Mouse (Mus musculus) MEL (cell line): ENCODE data around the gene Ctsa. TPM values are rescaled to one million over a fixed set of nuclear protein-coding genes. Genes with fewer than 3 reads are reported as not detected.
A peak's percentile ranks its signal among the peaks of the same experiment; 100 is the strongest.

Source experiments
- DNase-seq: peaks from one replicate; pipeline ENCODE4 v3.0.0; 2011; ENCODE audit warnings: low read depth, low spot score
- H3K27ac ChIP-seq: 2 replicates; pipeline ENCODE4 v1.5.1; 2012; ENCODE audit warnings: low read depth, mild to moderate bottlenecking, control low read depth, low read length, moderate library complexity; ENCODE audit not compliant: control insufficient read depth
- H3K27me3 ChIP-seq, 2 experiments: fragments of 150-350 bp in 1 of 2; sonication (generic) in 1 of 2; 2 replicates each; pipeline ENCODE4 v1.6.1; 2012; ENCODE audit warnings: low read length in 2 of 2, mild to moderate bottlenecking in 2 of 2, improper control_type of control experiment in 1 of 2, moderate library complexity in 1 of 2; ENCODE audit not compliant: insufficient read depth in 2 of 2, control insufficient read depth in 1 of 2
- H3K36me3 ChIP-seq, 2 experiments: 2 replicates each; pipeline ENCODE4 v1.6.1; 2012 to 2014; ENCODE audit warnings: low read length in 2 of 2, improper control_type of control experiment in 1 of 2, inconsistent platforms in 1 of 2, mild to moderate bottlenecking in 1 of 2; ENCODE audit not compliant: insufficient read depth in 2 of 2, control insufficient read depth in 1 of 2
- H3K4me1 ChIP-seq, 2 experiments: fragments of 150-350 bp in 1 of 2; sonication (generic) in 1 of 2; 2 replicates each; pipeline ENCODE4 v1.6.1; 2012; ENCODE audit warnings: low read length in 2 of 2, improper control_type of control experiment in 1 of 2, mild to moderate bottlenecking in 1 of 2; ENCODE audit not compliant: insufficient read depth in 2 of 2, control insufficient read depth in 1 of 2
- H3K4me3 ChIP-seq, 2 experiments: fragments of 150-350 bp in 1 of 2; sonication (generic) in 1 of 2; 2 replicates each; pipeline ENCODE4 v1.5.1; 2012; ENCODE audit warnings: low read depth in 2 of 2, low read length in 2 of 2, mild to moderate bottlenecking in 2 of 2, moderate library complexity in 2 of 2, control low read depth in 1 of 2, improper control_type of control experiment in 1 of 2; ENCODE audit not compliant: control insufficient read depth in 1 of 2, insufficient read depth in 1 of 2
- H3K79me2 ChIP-seq: 2 replicates; pipeline ENCODE4 v1.6.1; 2012; ENCODE audit warnings: mild to moderate bottlenecking, low read length, moderate library complexity; ENCODE audit not compliant: control insufficient read depth, poor library complexity, insufficient read depth
- H3K9ac ChIP-seq: 2 replicates; pipeline ENCODE4 v1.6.1; 2012; ENCODE audit warnings: low read depth, mild to moderate bottlenecking, control low read depth, low read length, moderate library complexity; ENCODE audit not compliant: control insufficient read depth, poor library complexity, severe bottlenecking
- H3K9me3 ChIP-seq: fragments of 150-350 bp; sonication (generic); replicated peaks from 2 replicates; pipeline ENCODE4 v1.6.1; 2012; ENCODE audit warnings: mild to moderate bottlenecking, low read length, improper control_type of control experiment, moderate library complexity; ENCODE audit not compliant: insufficient read depth
- CHD1 ChIP-seq: IDR thresholded peaks from 2 replicates; pipeline ENCODE4 v1.6.1; 2012; ENCODE audit warnings: low read depth, mild to moderate bottlenecking, inconsistent platforms, low read length, improper control_type of control experiment
- CHD2 ChIP-seq: IDR thresholded peaks from 2 replicates; pipeline ENCODE4 v1.6.1; 2011; ENCODE audit warnings: low read length, improper control_type of control experiment
- CTCF ChIP-seq, 3 experiments: IDR thresholded peaks in 2 of 3; conservative IDR thresholded peaks in 1 of 3; 2 replicates each; pipeline ENCODE4 v1.5.1; 2011 to 2012; ENCODE audit warnings: low read length in 3 of 3, low read depth in 2 of 3, mild to moderate bottlenecking in 2 of 3, improper control_type of control experiment in 1 of 3, inconsistent platforms in 1 of 3, mixed read lengths in 1 of 3, moderate library complexity in 1 of 3; ENCODE audit not compliant: control insufficient read depth in 1 of 3, insufficient read depth in 1 of 3, poor library complexity in 1 of 3, severe bottlenecking in 1 of 3
- E2F4 ChIP-seq: IDR thresholded peaks from 2 replicates; pipeline ENCODE4 v1.6.1; 2011; ENCODE audit warnings: low read depth, low read length, improper control_type of control experiment, borderline replicate concordance
- ELF1 ChIP-seq: IDR thresholded peaks from 2 replicates; pipeline ENCODE4 v1.6.1; 2014; ENCODE audit warnings: low read depth, mild to moderate bottlenecking, inconsistent platforms, low read length, improper control_type of control experiment, moderate library complexity
- EP300 ChIP-seq, 2 experiments: IDR thresholded peaks; 2 replicates each; pipeline ENCODE4 v1.6.1; 2011; ENCODE audit warnings: improper control_type of control experiment in 2 of 2, low read length in 2 of 2, low read depth in 1 of 2, mild to moderate bottlenecking in 1 of 2
- ETS1 ChIP-seq: IDR thresholded peaks from 2 replicates; pipeline ENCODE4 v1.6.1; 2012; ENCODE audit warnings: low read depth, mild to moderate bottlenecking, inconsistent platforms, low read length, improper control_type of control experiment, moderate library complexity
- GABPA ChIP-seq: IDR thresholded peaks from 2 replicates; pipeline ENCODE4 v1.6.1; 2012; ENCODE audit warnings: low read depth, mild to moderate bottlenecking, inconsistent platforms, low read length, improper control_type of control experiment, moderate library complexity
- GATA1 ChIP-seq: IDR thresholded peaks from 2 replicates; pipeline ENCODE4 v1.6.1; 2011; ENCODE audit warnings: low read depth, low read length, improper control_type of control experiment
- HCFC1 ChIP-seq: IDR thresholded peaks from 2 replicates; pipeline ENCODE4 v1.6.1; 2012; ENCODE audit warnings: low read depth, mild to moderate bottlenecking, inconsistent platforms, low read length, improper control_type of control experiment, moderate library complexity
- JUND ChIP-seq: IDR thresholded peaks from 2 replicates; pipeline ENCODE4 v1.6.1; 2011; ENCODE audit warnings: low read depth, mild to moderate bottlenecking, improper control_type of control experiment, low read length
- KAT2A ChIP-seq: conservative IDR thresholded peaks from 2 replicates; pipeline ENCODE4 v1.6.1; 2012; ENCODE audit warnings: low read depth, low read length, improper control_type of control experiment, inconsistent platforms
- MAFK ChIP-seq: IDR thresholded peaks from 2 replicates; pipeline ENCODE4 v1.6.1; 2011; ENCODE audit warnings: low read depth, mild to moderate bottlenecking, low read length, improper control_type of control experiment, borderline replicate concordance
- MAX ChIP-seq: IDR thresholded peaks from 2 replicates; pipeline ENCODE4 v1.6.1; 2011; ENCODE audit warnings: low read length, improper control_type of control experiment
- MAZ ChIP-seq: IDR thresholded peaks from 2 replicates; pipeline ENCODE4 v1.6.1; 2012; ENCODE audit warnings: low read depth, mild to moderate bottlenecking, inconsistent platforms, low read length, improper control_type of control experiment
- MEF2A ChIP-seq: IDR thresholded peaks from 2 replicates; pipeline ENCODE4 v1.6.1; 2014; ENCODE audit warnings: low read depth, mild to moderate bottlenecking, inconsistent platforms, low read length, improper control_type of control experiment; ENCODE audit not compliant: poor library complexity, insufficient replicate concordance, severe bottlenecking; ENCODE audit errors: extremely low read depth
- MXI1 ChIP-seq: IDR thresholded peaks from 2 replicates; pipeline ENCODE4 v1.6.1; 2011; ENCODE audit warnings: mild to moderate bottlenecking, low read depth, low read length, improper control_type of control experiment
- MYB ChIP-seq: IDR thresholded peaks from 2 replicates; pipeline ENCODE4 v1.6.1; 2011; ENCODE audit warnings: mild to moderate bottlenecking, low read depth, low read length, improper control_type of control experiment
- MYC ChIP-seq: IDR thresholded peaks from 2 replicates; pipeline ENCODE4 v1.6.1; 2011; ENCODE audit warnings: low read depth, mild to moderate bottlenecking, low read length, improper control_type of control experiment, moderate library complexity
- NELFE ChIP-seq: IDR thresholded peaks from 2 replicates; pipeline ENCODE4 v1.6.1; 2011; ENCODE audit warnings: low read depth, low read length, improper control_type of control experiment
- NRF1 ChIP-seq: IDR thresholded peaks from 2 replicates; pipeline ENCODE4 v1.6.1; 2014; ENCODE audit warnings: low read depth, mild to moderate bottlenecking, inconsistent platforms, low read length, improper control_type of control experiment, moderate library complexity; ENCODE audit not compliant: poor library complexity, insufficient read depth, severe bottlenecking
- POLR2A ChIP-seq, 2 experiments: IDR thresholded peaks; 2 replicates each; pipeline ENCODE4 v1.6.1; 2011 to 2012; ENCODE audit warnings: low read length in 2 of 2, mild to moderate bottlenecking in 2 of 2, control low read depth in 1 of 2, improper control_type of control experiment in 1 of 2, low read depth in 1 of 2, moderate library complexity in 1 of 2; ENCODE audit not compliant: control insufficient read depth in 1 of 2, insufficient read depth in 1 of 2, poor library complexity in 1 of 2
- POLR2AphosphoS2 ChIP-seq: IDR thresholded peaks from 2 replicates; pipeline ENCODE4 v1.6.1; 2011; ENCODE audit warnings: low read length, improper control_type of control experiment
- POLR2AphosphoS5 ChIP-seq: IDR thresholded peaks from 2 replicates; pipeline ENCODE4 v1.6.1; 2012; ENCODE audit warnings: low read depth, borderline replicate concordance, mild to moderate bottlenecking, inconsistent platforms, low read length, moderate library complexity, mixed read lengths
- RAD21 ChIP-seq: IDR thresholded peaks from 2 replicates; pipeline ENCODE4 v1.6.1; 2011; ENCODE audit warnings: mild to moderate bottlenecking, low read depth, low read length, improper control_type of control experiment
- RCOR1 ChIP-seq: IDR thresholded peaks from 2 replicates; pipeline ENCODE4 v1.6.1; 2012; ENCODE audit warnings: low read depth, mild to moderate bottlenecking, inconsistent platforms, low read length, improper control_type of control experiment
- SIN3A ChIP-seq: IDR thresholded peaks from 2 replicates; pipeline ENCODE4 v1.6.1; 2012; ENCODE audit warnings: low read length, improper control_type of control experiment, inconsistent platforms
- SMC3 ChIP-seq: IDR thresholded peaks from 2 replicates; pipeline ENCODE4 v1.6.1; 2011; ENCODE audit warnings: low read depth, low read length, improper control_type of control experiment
- TAL1 ChIP-seq: IDR thresholded peaks from 2 replicates; pipeline ENCODE4 v1.6.1; 2012; ENCODE audit warnings: mild to moderate bottlenecking, inconsistent platforms, low read length, moderate library complexity, mixed read lengths
- TBP ChIP-seq: IDR thresholded peaks from 2 replicates; pipeline ENCODE4 v1.8.0; 2011; ENCODE audit warnings: low read depth, low read length, improper control_type of control experiment
- TCF12 ChIP-seq: IDR thresholded peaks from 2 replicates; pipeline ENCODE4 v1.6.1; 2014; ENCODE audit warnings: low read depth, mild to moderate bottlenecking, inconsistent platforms, low read length, improper control_type of control experiment, moderate library complexity
- UBTF ChIP-seq: IDR thresholded peaks from 2 replicates; pipeline ENCODE4 v1.6.1; 2012; ENCODE audit warnings: low read depth, mild to moderate bottlenecking, inconsistent platforms, low read length, improper control_type of control experiment, moderate library complexity, borderline replicate concordance; ENCODE audit not compliant: insufficient read depth
- USF1 ChIP-seq: IDR thresholded peaks from 2 replicates; pipeline ENCODE4 v1.6.1; 2014; ENCODE audit warnings: low read depth, mild to moderate bottlenecking, inconsistent platforms, low read length, improper control_type of control experiment, moderate library complexity
- USF2 ChIP-seq, 2 experiments: IDR thresholded peaks; 2 replicates each; pipeline ENCODE4 v1.6.1; 2011 to 2012; ENCODE audit warnings: improper control_type of control experiment in 2 of 2, low read length in 2 of 2, borderline replicate concordance in 1 of 2, inconsistent platforms in 1 of 2, low read depth in 1 of 2, mild to moderate bottlenecking in 1 of 2; ENCODE audit not compliant: insufficient read depth in 1 of 2
- ZC3H11A ChIP-seq: IDR thresholded peaks from 2 replicates; pipeline ENCODE4 v1.6.1; 2012; ENCODE audit warnings: low read depth, mild to moderate bottlenecking, inconsistent platforms, low read length, improper control_type of control experiment
- ZKSCAN1 ChIP-seq: IDR thresholded peaks from 2 replicates; pipeline ENCODE4 v1.6.1; 2012; ENCODE audit warnings: low read depth, mild to moderate bottlenecking, inconsistent platforms, low read length, improper control_type of control experiment, moderate library complexity
- ZMIZ1 ChIP-seq: IDR thresholded peaks from 2 replicates; pipeline ENCODE4 v1.6.1; 2012; ENCODE audit warnings: low read depth, mild to moderate bottlenecking, inconsistent platforms, low read length, improper control_type of control experiment, moderate library complexity
- ZNF384 ChIP-seq: IDR thresholded peaks from 2 replicates; pipeline ENCODE4 v1.6.1; 2012; ENCODE audit warnings: low read depth, mild to moderate bottlenecking, inconsistent platforms, low read length, improper control_type of control experiment
- polyA plus RNA-seq, 2 experiments: library from polyadenylated mRNA; stranded (reverse) in 1 of 2; unstranded in 1 of 2; fragments of >175 nt in 1 of 2; fragments of >200 nt in 1 of 2; gene quantifications; 2 replicates each; pipeline versions ENCODE4 v1.2.1 to v1.2.4; 2012; ENCODE audit warnings: low replicate concordance in 2 of 2, low read depth in 1 of 2; ENCODE audit not compliant: insufficient read length in 2 of 2, insufficient read depth in 1 of 2, missing spikeins in 1 of 2
- total RNA-seq: library from RNA; depleted of rRNA; stranded (reverse); fragments of 300-350 nt; gene quantifications from 2 replicates; pipeline ENCODE4 v1.2.3, GENCODE M21; 2012

Ctsa gene
- total and polyA plus RNA-seq, 3 experiments, result 50.5 to 87.7 TPM; not detected in 1

DNA sequence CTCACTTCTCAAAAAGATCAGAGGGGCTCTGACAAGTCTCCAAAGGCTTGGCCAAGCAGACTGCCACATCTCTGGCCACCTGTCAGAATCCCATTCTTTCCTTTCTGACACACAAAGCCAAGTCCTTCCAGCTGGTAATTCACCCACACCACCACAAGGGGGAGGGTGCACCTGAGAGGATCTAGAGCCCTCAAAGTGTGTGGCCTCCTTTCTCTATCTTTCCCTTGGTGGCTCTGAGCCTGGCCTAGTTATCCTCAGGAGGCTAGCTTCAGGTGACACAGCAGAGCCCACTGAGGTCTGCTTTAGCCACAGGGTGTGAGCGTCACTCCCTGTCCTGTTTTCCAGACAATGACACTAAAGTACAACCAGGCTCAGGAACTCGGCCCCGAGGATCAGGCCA is 39.4 kb upstream of the Ctsa start:
- Histone ChIP-seq H3K36me3 (peaks cover 0 to 5% of the 10 kb centered on the region in 2 experiments; a peak in 2 of 4 replicates), H3K4me1 (peaks cover 0 to 4% of the 10 kb centered on the region in 2 experiments; a peak in 1 of 4 replicates)
- peak; percentile 78 for DNase-seq
- TF ChIP-seq CHD2 (no peak), NRF1 (no peak), SMC3 (peak; percentile 52), RCOR1 (no peak), POLR2AphosphoS2 (no peak), JUND (no peak), GATA1 (no peak), POLR2A (IDR thresholded peaks at IDR 0.05; ENCODE audit: control insufficient read depth in 1 of 2, insufficient read depth in 1 of 2, low read depth in 1 of 2, low read length in 2 of 2, poor library complexity in 1 of 2) (no peak), MXI1 (no peak), MAX (0 out of 2 replicates have a peak, but pooled peaks have one; percentile 23), ZKSCAN1 (0 out of 2 replicates have a peak, but pooled peaks have one; percentile 20), NELFE (no peak), ETS1 (no peak), MYB (no peak), HCFC1 (no peak), TCF12 (no peak), KAT2A (no peak), MEF2A (no peak), MYC (no peak), MAFK (no peak), E2F4 (no peak), ZNF384 (no peak), USF1 (no peak), ZMIZ1 (0 out of 2 replicates have a peak, but pooled peaks have one; percentile 28), UBTF (no peak), POLR2AphosphoS5 (no peak), EP300 (IDR thresholded peaks at IDR 0.05; ENCODE audit: low read depth in 1 of 2, low read length in 2 of 2) (no peak), CHD1 (no peak), MAZ (0 out of 2 replicates have a peak, but pooled peaks have one; percentile 37), SIN3A (0 out of 2 replicates have a peak, but pooled peaks have one; percentile 34), USF2 (IDR thresholded peaks at IDR 0.05; ENCODE audit: borderline replicate concordance in 1 of 2, insufficient read depth in 1 of 2, low read depth in 1 of 2, low read length in 2 of 2) (no peak), TBP (no peak), ZC3H11A (peak; percentile 18; the same call in 1 of the 2 replicates), RAD21 (peak; percentile 13), CTCF (IDR thresholded peaks at IDR 0.05 in 2 of 3, conservative IDR thresholded peaks at IDR 0.05 in 1 of 3; ENCODE audit: control insufficient read depth in 1 of 3, insufficient read depth in 1 of 3, low read depth in 2 of 3, low read length in 3 of 3, poor library complexity in 1 of 3, severe bottlenecking in 1 of 3) (peak; percentile 61 to 93 (median 77)), TAL1 (no peak), ELF1 (no peak), GABPA (no peak)

More for the DNA sequence above, 39.4 kb upstream of the Ctsa start:
- H3K9me3 ChIP-seq, result no peaks in the 10 kb centered on the region
- H3K79me2 ChIP-seq, result no peaks in the 10 kb centered on the region
- H3K9ac ChIP-seq, result no peak overlapping the region
- no peak overlapping the region for H3K27ac ChIP-seq
- H3K4me3 ChIP-seq, result no peak overlapping the region
- no peaks in the 10 kb centered on the region for H3K27me3 ChIP-seq
